Comparison of ENCODE assay signal across 17 mouse cellular contexts in genomic region chr9:103750491-103750890, GRCm38 (mm10). TPM values are rescaled to one million over a fixed set of nuclear protein-coding genes. Genes with fewer than 3 reads are reported as not detected.
DNase-seq lines count a peak whose midpoint lies in the region.
"Had no signal": no experiment of that assay in that cellular context is flagged by ENCODE, and none has a peak within 500 bp of the region (broad histone marks: within the 10 kb centered on the region; RNA-seq: fewer than 3 reads in every experiment).

No protein-coding gene starts in this region.

- intact Hi-C loops in left cerebral cortex, postnatal 4 days (cut with DNase I): no loop called here

- DNase-seq in adrenal gland, adult (ENCODE audit: inconsistent age in 2 of 2, low spot score in 1 of 2): peak; percentile 18 to 75
- no peak for DNase-seq in adrenal gland, postnatal 10 days
- DNase-seq in kidney, adult 9 months: peak; percentile 30
- no peak for DNase-seq in kidney, postnatal 4 days
- peak; percentile 23 to 53 for DNase-seq in adrenal gland, postnatal 36 days
- no peak for DNase-seq in spleen, adult 12 weeks (ENCODE audit: low spot score)
- DNase-seq in left cerebral cortex, postnatal 4 days: no peak
- DNase-seq: cerebellum, adult 18-20 months; cerebellum, postnatal 10 days; forebrain, postnatal 0 days; gastrocnemius, postnatal 10 days; kidney, postnatal 14 days; liver, postnatal 0 days; lung, postnatal 4 days; retina, postnatal 1 day; right cerebral cortex, postnatal 14 days had no signal

RNA-seq across cellular contexts. Expression of gene Tmem108, which starts 11.1 kb away (rescaled TPM):
- total RNA-seq in adrenal gland, postnatal 10 days (2021): 1 to 10 TPM; 4.1 to 5.9 TPM
- 1 to 10 TPM; 3.7 TPM for total RNA-seq in adrenal gland, postnatal 36 days (2021)
- 10 to 100 TPM; 58.4 to 59.7 TPM for total RNA-seq in left cerebral cortex, postnatal 4 days (2021)
- total RNA-seq: common myeloid progenitor, adult 5-6 weeks had no signal

Comparison
In these comparisons a context has a peak if more than half of its experiments do, and no peak if none do; other contexts are left out.
1. DNase-seq: peak in adrenal gland, adult (2 of 2), kidney, adult 9 months (single experiment) and adrenal gland, postnatal 36 days (2 of 2); none in adrenal gland, postnatal 10 days (single experiment), kidney, postnatal 4 days (0 of 2), spleen, adult 12 weeks (single experiment) and left cerebral cortex, postnatal 4 days (single experiment).
2. RNA of gene Tmem108, which starts 11.1 kb away (total RNA-seq): 58.4 to 59.7 TPM in left cerebral cortex, postnatal 4 days; 4.1 to 5.9 TPM in adrenal gland, postnatal 10 days and 3.7 TPM in adrenal gland, postnatal 36 days; every median in the first group is over 4 times any median in the second.